26 mouse cellular contexts compared by ENCODE assay signal in genomic region chr3:131291890-131292289, GRCm38 (mm10).
"Had no signal": no experiment of that assay in that cellular context is flagged by ENCODE, and none has a peak within 500 bp of the region (broad histone marks: within the 10 kb centered on the region; RNA-seq: fewer than 3 reads in every experiment).

No protein-coding gene starts in this region.

- H3K4me3 ChIP-seq: gastrocnemius, adult 2 months; heart, adult 2 months; heart, embryonic 13.5 days; heart, embryonic 15.5 days; hindbrain, embryonic 13.5 days; hindbrain, embryonic 15.5 days; kidney, embryonic 15.5 days; limb, embryonic 13.5 days; limb, embryonic 15.5 days; liver, embryonic 12.5 days had no signal

- H3K27me3 ChIP-seq: heart, embryonic 13.5 days; heart, embryonic 15.5 days; hindbrain, embryonic 13.5 days; hindbrain, embryonic 15.5 days; kidney, embryonic 15.5 days; limb, embryonic 13.5 days; limb, embryonic 15.5 days; liver, embryonic 12.5 days had no signal

- DNase-seq: gastrocnemius, adult 2 months; gastrocnemius, postnatal 14 days; gastrocnemius, postnatal 36 days; heart, adult 2 months; heart, postnatal 14 days; heart, postnatal 36 days; kidney, adult 11 months; kidney, adult 2 months; kidney, adult 9 months; kidney, postnatal 14 days; kidney, postnatal 36 days; layer of hippocampus, adult 9-11 months; layer of hippocampus, postnatal 36 days; left cerebral cortex, postnatal 4 days had no signal

- H3K36me3 ChIP-seq: heart, embryonic 15.5 days; kidney, embryonic 15.5 days; limb, embryonic 13.5 days; limb, embryonic 15.5 days; liver, embryonic 12.5 days had no signal

- H3K9ac ChIP-seq: heart, embryonic 13.5 days; heart, embryonic 15.5 days; hindbrain, embryonic 13.5 days; hindbrain, embryonic 15.5 days; kidney, embryonic 15.5 days; limb, embryonic 13.5 days; limb, embryonic 15.5 days; liver, embryonic 12.5 days; liver, embryonic 14.5 days had no signal

- H3K27ac ChIP-seq: gastrocnemius, adult 2 months; heart, adult 2 months; heart, embryonic 13.5 days; heart, embryonic 15.5 days; hindbrain, embryonic 13.5 days; hindbrain, embryonic 15.5 days; kidney, embryonic 15.5 days; kidney, postnatal 0 days; limb, embryonic 13.5 days; limb, embryonic 15.5 days; liver, embryonic 12.5 days; liver, embryonic 14.5 days had no signal

- H3K9me3 ChIP-seq: heart, embryonic 13.5 days; heart, embryonic 15.5 days; hindbrain, embryonic 13.5 days; hindbrain, embryonic 15.5 days; kidney, embryonic 15.5 days; limb, embryonic 13.5 days; limb, embryonic 15.5 days; liver, embryonic 12.5 days had no signal

- H3K4me2 ChIP-seq: heart, embryonic 11.5 days; heart, embryonic 13.5 days; heart, embryonic 15.5 days; hindbrain, embryonic 13.5 days; hindbrain, embryonic 15.5 days; kidney, embryonic 15.5 days; limb, embryonic 13.5 days; limb, embryonic 15.5 days; liver, embryonic 12.5 days had no signal

- ATAC-seq: inflammation-experienced regulatory T-cells, adult 6 months; liver, embryonic 12.5 days had no signal

- H3K4me1 ChIP-seq: hindbrain, embryonic 13.5 days; hindbrain, embryonic 15.5 days; kidney, embryonic 15.5 days; limb, embryonic 13.5 days; limb, embryonic 15.5 days; liver, embryonic 12.5 days had no signal
